Mouse (Mus musculus) layer of hippocampus, adult 2 months (tissue): ENCODE results near the gene Zfp629. TPM values are rescaled to one million over a fixed set of nuclear protein-coding genes. Genes with fewer than 3 reads are reported as not detected.
"Not testable (repeated sequence)": the region's sequence is repeated elsewhere in the genome, so short reads cannot be mapped to it uniquely, and the experiment has no call there.

ENCODE experiments used
- DNase-seq, 2 experiments: peaks; one replicate each; pipeline ENCODE4 v3.0.0; 2022; ENCODE audit warnings: low spot score in 2 of 2
- H3K27ac ChIP-seq: fragments of 200-600 bp; 2 replicates; pipeline ENCODE4 v1.8.1; 2022
- H3K4me3 ChIP-seq: fragments of 200-600 bp; 2 replicates; pipeline ENCODE4 v1.8.1; 2022; ENCODE audit warnings: mild to moderate bottlenecking
- CTCF ChIP-seq: fragments of 200-600 bp; conservative IDR thresholded peaks from 2 replicates; pipeline ENCODE4 v1.8.1; 2022; ENCODE audit warnings: antibody characterized with exemption, mild to moderate bottlenecking, moderate library complexity
- total RNA-seq, 2 experiments: library from RNA; stranded (reverse); gene quantifications; 2 replicates each; pipeline ENCODE4 v1.2.3; 2021

The Zfp629 gene
- total RNA-seq, 2 experiments from 2014 or later = 21.8 to 22.5 TPM

DNA sequence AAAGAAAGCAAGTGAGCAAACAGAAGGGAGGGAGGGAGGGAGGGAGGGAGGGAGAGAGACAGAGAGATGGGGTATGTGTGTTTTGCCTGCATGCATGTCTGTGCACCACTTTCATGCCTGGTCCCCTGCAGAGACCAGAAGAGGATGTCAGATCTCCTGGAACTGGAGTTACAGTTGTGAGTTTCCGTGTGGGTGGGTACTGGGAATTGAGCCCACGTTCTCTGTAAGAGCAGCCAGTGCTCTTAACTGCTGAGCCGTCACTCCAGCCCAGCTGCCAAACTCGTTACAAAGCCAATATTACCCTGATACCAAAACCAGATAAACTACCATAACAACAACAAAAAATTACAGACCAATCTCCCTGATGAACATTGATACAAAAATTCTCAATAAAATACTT is 25.7 kb upstream of the Zfp629 start:
- H3K4me3 ChIP-seq = no peak overlapping the region
- TF ChIP-seq CTCF = no peak
- peak; percentile 30 to 41 for DNase-seq
- H3K27ac ChIP-seq = no peak overlapping the region; the same call in 1 of the 2 replicates

- Histone ChIP-seq H3K4me3 (peak overlapping the region; percentile 60), H3K27ac (peak overlapping the region; percentile 76)
- no peak for TF ChIP-seq CTCF
- peak; percentile 78 for DNase-seq
These were observed 21.4 kb upstream of the Zfp629 start for GRCm38 (mm10) chr7:127636963-127637362.

DNA sequence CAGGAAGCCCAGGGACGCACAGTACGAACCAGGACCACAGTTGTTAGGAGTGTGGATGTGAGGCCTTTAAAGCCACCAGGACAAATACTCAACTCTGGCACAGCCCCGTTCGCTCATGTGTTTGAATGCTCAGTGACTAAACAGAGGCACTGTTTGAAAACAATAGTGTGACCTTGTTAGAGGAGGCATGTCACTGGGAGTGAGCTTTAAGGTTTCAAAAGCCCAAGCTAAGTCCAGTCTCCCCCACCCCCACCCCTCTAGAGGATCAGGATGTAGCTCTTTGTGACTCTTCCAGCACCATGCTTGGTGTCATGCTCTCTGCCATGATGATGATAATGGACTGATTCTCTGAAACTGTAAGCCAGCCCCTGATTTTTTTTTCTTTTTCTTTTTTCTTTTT is 15.8 kb upstream of the Zfp629 start:
- Histone ChIP-seq H3K4me3 (no peak overlapping the region), H3K27ac (no peak overlapping the region)
- DNase-seq = no peak
- TF ChIP-seq CTCF = no peak

DNA sequence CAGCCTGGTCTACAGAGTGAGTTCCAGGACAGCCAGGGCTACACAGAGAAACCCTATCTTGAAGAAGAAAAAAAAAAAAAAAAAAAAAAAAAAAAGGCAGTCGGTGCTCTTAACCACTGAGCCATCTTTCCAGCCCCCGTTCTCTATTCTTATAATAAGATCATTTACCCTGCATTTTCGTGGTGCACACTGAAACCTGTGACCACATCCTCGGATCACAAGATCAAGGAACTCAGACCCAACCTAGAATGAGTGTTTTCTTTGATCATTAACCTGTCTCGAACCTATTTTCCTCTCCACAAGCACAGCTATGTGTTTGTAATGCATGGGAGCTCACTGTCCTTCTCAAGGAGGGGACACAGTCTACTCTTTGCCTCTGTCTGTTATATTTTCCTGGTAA is 13.0 kb upstream of the Zfp629 start:
- no peak for DNase-seq
- H3K4me3 ChIP-seq = no peak overlapping the region
- H3K27ac ChIP-seq = no peak overlapping the region
- TF ChIP-seq CTCF = no peak

DNA sequence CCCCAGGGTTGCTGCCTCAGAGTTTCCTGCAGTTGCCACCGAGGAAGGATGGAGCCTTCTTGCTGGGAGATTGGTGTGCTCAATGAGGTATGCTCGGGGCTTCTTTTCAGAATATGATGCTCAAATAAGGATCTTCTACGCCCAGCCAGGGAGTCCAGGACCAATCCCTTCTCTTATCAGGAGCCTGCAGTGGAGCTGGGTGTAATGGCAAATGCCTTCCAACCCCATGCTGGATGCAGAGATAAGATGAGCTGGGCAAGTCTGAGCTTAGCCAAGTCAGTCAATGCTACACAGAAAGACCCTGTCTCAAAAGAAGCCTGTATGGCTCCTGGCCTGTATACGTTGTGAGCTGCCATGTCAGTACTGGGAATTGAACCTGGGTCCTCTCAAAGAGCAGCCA is 10.9 kb upstream of the Zfp629 start:
- Histone ChIP-seq H3K27ac (no peak overlapping the region), H3K4me3 (no peak overlapping the region)
- no peak for DNase-seq
- TF ChIP-seq CTCF = no peak

DNA sequence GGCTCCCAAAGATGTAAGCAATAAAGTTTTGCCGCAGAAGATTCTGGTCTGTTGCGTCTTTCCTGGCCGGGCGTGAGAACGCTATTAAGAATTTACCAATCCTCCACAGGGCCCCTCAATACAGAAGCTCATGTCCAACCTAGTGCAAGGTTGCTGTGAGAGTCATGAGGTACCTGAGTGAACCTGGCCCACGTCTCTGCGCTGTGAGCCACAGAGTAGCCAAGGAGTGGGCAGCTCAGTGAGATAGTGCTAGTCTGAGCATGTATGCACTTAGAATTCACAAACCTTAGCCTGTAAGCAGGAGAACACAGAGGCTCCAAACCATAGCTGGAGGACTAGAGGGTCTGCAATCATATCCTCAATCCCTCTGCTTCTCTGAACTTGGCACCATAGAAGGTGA is 10.4 kb upstream of the Zfp629 start:
- no peak for DNase-seq
- no peak for TF ChIP-seq CTCF
- Histone ChIP-seq H3K27ac (no peak overlapping the region), H3K4me3 (no peak overlapping the region)

DNA sequence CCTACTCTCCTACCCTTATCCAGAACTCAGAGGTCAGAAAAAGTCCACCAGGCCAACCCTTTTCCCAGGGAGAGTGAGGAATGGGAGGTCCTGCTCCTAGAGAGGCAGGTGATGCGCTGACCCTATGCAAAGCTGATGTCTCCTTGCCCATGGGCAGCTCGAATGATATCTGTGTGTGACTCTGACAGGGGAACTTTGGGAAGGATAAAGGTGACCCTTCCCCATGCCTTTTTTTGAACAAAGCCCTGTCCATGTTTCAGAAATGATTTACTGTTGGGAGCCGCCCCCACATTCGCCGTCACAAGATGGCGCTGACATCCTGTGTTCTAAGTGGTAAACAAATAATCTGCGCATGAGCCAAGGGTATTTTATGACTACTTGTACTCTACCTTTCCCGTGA is 2.8 kb upstream of the Zfp629 start:
- H3K4me3 ChIP-seq, DNase-seq: not testable (repeated sequence)

DNA sequence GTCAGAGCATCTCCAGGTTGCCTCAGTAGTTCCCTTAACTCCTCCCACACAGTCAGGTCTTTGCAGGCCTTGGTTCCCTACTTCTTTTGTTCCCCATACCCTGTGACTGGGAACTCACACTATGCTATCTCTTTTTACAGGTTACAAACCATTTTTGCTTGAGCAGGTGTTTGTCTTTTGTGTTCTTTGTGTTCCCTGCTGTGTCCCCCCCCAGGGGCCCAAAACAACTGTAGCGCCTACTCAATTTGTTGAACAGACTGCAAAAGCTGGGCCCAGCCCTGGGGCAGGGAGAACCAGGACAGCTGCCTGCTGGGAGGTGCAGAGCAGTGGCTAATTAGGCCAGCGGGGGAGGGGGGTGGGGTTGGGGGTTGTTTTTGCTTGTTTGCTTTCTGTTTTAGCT is 2.4 kb upstream of the Zfp629 start:
- peak overlapping the region; percentile 18; the same call in 1 of the 2 replicates for H3K27ac ChIP-seq
- no peak overlapping the region for H3K4me3 ChIP-seq
- DNase-seq = no peak
- TF ChIP-seq CTCF = no peak

More for the DNA sequence above, 2.8 kb upstream of the Zfp629 start:
- peak overlapping the region; percentile 18; the same call in 1 of the 2 replicates for H3K27ac ChIP-seq

DNA sequence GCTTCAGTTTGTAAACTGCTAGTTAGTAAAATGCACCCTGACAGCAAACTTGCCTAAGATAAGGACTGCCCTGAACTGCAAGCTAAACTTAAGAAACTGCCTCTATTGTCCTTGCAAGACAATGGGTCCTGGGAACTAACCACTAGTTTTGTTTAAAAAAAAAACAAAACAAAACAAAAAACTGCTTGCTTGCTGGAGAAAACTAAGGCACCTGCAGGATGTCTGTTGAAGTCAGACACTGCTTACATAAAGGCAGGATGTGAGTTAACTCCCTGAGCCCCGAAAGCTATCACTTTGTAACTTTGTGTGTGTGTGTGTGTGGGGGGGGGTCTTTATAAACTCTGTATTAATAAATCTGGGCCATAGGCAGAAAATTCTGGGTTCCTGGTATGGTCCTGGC is 1.3 kb upstream of the Zfp629 start:
- H3K27ac ChIP-seq = no peak overlapping the region
- no peak for TF ChIP-seq CTCF
- no peak for DNase-seq
- H3K4me3 ChIP-seq = no peak overlapping the region

GRCm38 (mm10) chr7:127616336-127616735 is 739 bp upstream of the Zfp629 start:
- Histone ChIP-seq H3K27ac (no peak overlapping the region), H3K4me3 (no peak overlapping the region)
- TF ChIP-seq CTCF = no peak
- no peak for DNase-seq

DNA sequence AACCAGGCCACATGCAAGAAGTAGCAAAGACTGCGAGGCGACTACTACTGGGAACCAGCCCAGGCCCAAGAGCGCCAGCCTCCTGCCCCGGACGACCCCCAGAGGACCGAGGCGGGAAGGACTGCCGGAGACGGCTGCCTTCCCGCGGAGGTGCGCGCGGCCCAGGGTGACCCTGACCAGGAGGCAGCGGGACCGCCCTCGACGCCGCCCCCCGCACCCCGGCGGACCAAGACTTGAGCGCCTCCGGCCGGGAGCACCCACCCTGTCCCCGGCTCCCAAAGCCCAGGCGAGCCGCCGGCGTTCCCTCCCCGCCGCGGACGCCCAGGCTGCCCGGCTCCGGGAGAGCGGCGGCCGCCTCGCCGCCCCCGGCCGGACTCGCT is 1.1 kb downstream of the Zfp629 start:
- TF ChIP-seq CTCF = no peak
- no peak for DNase-seq
- peak overlapping the region; percentile 93 for H3K27ac ChIP-seq
- peak overlapping the region; percentile 98 for H3K4me3 ChIP-seq

DNA sequence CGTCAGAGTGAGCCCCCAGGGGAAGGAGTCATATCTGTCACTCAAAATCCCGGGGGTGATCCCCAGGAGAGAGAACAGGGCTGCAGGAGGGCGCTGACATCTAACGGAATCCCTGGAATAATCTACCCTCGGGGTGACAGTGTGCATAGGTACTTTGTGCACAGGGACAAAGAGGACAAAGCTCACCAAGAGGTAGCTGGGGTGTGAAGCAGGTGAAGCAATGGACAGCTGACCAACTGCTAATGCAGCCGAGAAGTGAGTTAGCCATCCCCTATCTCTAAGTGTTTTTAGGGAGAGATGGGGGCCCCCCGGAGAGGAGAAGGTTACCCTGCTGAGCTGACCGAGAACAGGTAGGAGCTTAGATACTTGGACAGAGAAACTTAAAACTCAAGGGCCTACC is 1.5 kb downstream of the Zfp629 start:
- Histone ChIP-seq H3K4me3 (peak overlapping the region; percentile 98), H3K27ac (peak overlapping the region; percentile 93)
- no peak for TF ChIP-seq CTCF
- DNase-seq = no peak

GRCm38 (mm10) chr7:127613501-127613900 is 2.1 kb downstream of the Zfp629 start:
- TF ChIP-seq CTCF = no peak
- no peak for DNase-seq
- H3K4me3 ChIP-seq = no peak overlapping the region
- no peak overlapping the region; the same call in 1 of the 2 replicates for H3K27ac ChIP-seq

DNA sequence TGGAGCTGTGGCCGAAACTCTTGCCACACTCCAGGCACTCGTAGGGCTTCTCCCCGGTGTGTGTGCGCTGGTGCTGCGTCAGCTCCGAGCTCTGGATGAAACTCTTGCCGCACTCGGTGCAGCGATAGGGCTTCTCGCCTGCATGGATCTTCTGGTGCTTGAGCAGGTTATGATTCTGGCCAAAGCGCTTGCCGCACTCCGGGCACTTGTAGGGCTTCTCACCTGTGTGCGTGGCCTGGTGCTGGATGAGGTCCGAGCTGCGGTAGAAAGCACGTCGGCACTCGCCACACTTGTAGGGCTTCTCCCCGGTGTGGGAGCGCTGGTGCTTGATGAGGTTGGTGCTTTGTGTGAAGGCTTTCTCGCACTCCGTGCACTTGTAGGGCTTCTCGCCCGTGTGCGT is 4.0 kb downstream of the Zfp629 start:
- Histone ChIP-seq H3K27ac (no peak overlapping the region), H3K4me3 (no peak overlapping the region)
- no peak for DNase-seq
- no peak for TF ChIP-seq CTCF

DNA sequence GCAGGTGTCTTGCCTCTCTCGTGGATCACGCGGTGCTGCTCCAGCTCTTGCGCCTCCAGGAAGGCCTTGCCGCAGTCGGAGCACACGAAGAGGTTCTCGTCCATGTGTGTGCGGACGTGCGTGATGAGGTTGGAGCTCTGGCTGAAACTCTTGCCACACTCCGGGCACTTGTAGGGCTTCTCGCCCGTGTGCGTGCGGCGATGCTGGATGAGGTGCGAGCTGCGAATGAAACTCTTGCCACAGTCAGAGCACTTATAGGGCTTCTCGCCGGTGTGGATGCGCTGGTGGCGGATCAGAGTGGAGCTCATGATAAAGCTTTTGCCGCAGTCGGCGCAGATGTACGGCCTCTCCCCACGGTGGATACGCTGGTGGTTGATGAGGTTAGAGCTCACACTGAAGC is 4.6 kb downstream of the Zfp629 start:
- no peak for TF ChIP-seq CTCF
- no peak overlapping the region for H3K4me3 ChIP-seq
- no peak overlapping the region for H3K27ac ChIP-seq
- no peak for DNase-seq
